Mouse (Mus musculus): ENCODE results near the gene Atp1b1.

The Atp1b1 gene

DNA sequence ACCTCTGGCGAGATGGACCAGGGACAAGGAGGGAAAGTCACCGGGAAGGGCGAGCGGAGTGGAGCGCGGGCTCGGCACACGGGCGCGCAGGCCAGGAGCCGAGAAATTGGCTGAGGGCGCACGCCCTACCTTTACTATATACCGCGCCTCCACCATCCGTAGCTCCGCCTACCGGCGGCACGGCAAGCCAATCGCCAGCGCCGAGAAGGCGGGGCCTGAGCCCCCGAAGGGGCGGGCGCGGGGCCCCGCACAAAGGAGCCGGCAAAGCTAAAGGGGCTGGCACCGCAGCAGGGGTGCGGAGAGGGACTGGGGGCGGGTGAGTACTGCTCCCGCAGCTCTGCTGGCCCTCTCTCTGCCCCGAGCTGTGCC lies at the start of gene Atp1b1:
Gene Atp1b1 (minus strand): TSS at position 111 of the 369 bp plus-strand sequence.
- peak; percentile 59 for DNase-seq (ENCODE audit: low read depth)

DNA sequence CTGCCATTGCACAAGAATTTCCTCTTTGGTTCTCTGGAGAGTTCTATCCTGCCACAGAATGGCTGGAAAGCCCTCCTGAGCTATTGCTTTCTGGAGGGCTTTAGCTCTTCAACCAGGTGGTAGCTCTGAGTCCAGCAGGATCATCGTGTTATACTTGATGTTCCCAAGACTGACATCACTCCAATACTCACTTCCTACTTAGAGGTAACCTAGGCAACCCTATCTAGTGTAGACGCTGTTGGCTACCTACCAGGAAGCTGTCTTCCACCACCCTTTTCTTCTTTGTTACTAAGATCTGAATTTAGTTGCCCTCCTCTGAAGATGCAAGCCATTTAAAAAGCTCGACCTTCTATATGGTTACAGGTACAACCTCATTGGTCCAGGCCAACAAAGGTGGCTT lies 46.9 kb upstream of the Atp1b1 start:
- no peak for DNase-seq (ENCODE audit: low read depth)

DNA sequence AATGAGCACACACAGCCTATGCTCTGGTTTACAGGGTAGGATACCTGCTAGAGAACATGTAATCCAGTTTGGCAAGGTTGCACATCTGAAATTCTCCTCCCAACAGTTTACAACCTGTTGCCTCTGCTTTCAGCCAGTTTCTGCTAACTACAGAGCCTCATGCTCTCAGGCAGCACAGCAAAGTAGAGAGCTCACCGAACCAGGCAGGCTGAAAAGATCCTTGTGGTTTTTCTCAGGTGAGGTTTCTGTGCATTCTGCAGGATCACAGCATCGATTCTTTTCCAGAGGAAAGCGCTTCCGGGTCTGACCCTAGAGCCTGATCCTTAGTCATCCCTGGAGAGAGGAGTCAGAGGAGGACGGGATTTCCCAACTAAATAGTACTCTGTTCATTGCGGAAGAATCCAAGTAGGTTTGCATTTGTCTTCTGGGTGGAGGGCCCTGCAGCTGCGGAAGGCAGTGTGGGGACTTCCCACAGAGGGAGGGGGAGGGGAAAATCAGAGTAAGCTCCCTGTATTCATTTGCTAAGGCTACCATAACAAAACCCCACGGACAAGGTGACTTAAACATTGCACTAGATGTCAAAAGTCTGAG lies 45.1 kb upstream of the Atp1b1 start:
- no peak for DNase-seq (ENCODE audit: low read depth)

DNA sequence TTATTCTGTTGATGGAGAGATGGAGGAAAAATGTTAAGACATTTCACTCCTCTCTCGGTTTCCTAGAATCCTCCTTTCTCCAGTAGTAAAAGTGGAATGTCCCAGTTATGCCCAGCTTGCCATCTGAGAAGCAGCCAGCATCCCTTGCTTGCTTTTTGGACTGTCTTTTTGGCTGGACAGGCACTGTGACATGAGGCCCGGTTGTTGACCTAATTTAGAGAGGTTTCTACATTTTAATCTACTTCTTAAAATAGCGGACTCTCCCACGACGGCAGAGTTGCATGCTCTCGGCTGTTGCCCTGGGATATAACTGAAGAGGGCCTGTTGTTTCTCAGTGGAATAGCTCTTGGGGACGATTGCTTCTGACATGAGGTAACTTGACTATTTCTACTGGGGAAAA lies 44.1 kb upstream of the Atp1b1 start:
- no peak for DNase-seq (ENCODE audit: low read depth)

DNA sequence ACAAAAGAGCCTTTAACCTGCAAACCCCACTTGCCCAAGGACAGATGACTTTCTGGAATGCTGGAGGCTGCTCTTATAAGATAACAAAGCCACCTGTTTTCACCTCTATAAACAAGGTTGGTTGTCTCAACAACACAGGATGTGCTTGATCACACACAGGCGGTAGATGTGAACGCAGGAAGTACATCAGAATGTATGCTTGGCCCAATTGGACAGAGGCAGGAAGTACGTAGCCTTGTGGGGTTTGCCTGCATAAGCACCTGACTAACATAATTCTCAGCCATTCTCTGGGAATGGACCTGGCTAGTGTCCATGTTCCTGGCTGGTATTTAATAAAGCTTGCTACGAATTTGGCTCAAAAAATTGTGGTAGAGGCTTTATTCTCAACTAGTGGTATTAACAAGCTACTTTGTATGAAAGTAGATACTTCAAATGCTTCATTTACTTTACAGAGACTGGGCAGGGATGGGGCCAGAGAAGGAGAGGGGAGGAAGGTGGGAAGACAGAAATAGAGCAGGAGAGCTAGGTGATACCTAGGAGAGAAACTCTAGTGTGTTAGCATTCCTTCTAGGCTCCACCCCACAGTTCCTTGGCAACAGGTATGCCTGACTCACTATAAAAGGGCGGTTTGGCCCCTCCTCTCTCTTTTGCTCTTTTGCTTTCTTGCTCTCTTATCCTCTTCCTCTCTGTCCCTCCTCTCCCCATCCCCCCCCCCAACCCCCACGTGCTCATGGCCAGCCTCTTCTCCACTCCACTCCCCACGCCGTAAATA lies 36.8 kb upstream of the Atp1b1 start:
- DNase-seq (ENCODE audit: low read depth), result no peak

DNA sequence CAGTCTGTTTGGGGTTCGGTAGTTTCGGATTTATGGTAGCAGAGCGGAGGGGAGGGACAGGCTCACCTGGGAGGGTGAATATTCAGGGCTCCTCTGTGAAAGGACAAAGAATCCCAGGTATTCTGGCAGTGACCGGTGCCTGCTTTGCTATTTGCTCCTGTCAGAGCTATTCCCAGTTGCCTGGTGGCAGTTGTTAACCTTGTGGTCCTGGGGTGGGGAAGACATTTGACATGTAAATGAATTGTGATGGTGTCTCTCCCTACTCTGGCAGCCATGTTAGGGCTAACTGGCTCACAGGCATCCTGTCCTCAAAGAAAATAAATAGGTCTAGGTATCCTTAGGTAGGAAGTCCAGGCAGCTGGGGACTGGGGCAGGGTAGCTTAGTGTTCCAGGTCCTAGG lies 36.1 kb upstream of the Atp1b1 start:
- no peak for DNase-seq (ENCODE audit: low read depth)

DNA sequence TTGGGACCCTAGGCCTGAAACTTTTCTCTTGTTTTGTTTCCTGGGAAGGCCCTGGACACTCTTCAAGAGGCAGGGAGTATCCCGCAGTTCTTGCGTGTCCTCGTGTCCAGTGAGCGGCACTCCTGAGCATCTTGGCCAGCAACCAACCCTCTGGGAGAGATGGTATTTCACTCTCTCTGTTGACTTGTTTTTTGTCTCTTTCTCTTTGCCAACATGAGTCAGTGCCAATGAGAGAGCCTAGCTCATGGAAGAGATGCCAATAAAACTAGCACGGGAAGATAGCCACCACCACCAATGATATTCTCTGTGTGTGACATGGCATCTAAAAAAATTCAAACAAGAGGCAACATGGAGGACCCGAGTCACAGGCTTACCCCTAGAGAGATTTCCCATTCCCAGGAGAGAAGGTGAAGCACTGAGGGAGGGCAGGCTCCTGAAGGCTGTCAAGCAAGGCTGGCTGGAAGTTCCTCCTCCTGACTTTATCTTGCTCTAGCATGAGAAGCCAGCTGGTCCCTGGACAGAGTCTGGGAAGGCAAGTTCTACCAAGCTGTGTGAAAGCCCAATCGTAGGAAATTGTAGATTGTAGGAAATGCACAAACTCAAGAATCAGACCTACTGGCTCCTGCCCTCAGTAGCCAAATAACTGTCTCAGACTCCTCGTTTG lies 35.0 kb upstream of the Atp1b1 start:
- DNase-seq (ENCODE audit: low read depth), result no peak

DNA sequence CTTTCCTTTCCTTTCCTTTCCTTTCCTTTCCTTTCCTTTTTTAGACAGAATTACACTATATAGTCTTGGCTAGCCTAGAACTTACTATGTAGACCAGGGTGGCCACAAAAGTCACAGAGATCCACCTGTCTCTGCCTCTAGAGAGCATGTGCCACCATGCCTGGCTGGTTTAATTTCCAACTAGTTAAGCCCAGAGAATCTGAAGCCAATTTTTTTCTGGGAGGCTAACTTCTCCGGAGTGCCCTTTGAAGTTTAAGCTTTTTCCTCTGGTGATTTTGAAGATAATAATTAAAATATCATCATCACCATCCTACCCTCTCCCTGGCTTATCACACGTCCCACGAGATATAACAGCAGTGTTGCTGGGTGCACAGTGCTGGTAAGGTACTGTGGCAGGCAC lies 34.3 kb upstream of the Atp1b1 start:
- DNase-seq (ENCODE audit: low read depth), result no peak

DNA sequence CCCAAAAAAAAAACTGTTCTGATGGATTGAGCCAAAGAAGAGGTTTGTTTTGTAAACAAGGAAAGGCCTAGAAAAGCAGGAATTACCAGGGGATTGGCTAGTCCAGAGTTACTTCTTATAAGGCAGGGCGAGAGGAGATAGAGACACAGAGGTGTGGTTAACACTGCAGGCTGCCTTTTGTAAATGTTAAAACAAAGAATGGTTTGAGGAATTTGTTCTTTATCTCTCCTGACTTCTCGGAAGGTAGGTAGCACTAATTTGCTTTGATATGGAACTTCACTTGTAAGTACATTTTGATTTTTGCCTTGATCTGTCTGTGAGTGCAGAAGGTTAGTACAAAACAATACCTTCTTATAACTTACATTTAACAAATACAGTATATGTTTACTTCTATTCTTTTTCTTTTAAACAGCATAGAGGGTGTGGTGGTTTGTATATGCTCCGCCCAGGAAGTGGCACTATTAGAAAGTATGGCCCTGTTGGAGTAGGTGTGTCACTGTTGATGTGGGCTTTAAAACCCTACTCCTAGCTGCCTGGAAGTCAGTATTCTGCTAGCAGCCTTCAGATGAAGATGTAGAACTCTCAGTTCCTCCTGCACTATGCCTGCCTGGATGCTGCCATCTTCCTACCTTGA lies 31.9 kb upstream of the Atp1b1 start:
- DNase-seq (ENCODE audit: low read depth), result no peak

DNA sequence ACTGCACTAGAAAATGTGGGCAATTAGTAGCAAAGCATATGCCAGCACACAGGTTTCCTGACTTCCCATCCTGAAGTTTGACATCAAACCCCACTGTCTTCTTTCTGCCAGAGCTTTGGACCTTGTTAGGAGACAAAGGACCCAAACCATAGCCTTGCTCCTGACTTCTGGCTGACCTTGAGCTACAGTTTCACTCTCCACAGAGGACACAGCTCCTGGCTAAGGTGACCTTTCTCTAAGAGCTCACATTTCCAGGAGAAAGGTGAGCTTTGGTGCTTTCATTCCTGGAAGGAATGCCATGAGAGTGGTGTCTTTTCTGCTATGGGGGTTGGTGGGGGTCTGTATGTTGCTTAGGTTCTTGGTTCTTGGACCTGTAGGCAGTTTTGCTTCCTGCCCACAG lies 25.6 kb upstream of the Atp1b1 start:
- no peak for DNase-seq (ENCODE audit: low read depth)

DNA sequence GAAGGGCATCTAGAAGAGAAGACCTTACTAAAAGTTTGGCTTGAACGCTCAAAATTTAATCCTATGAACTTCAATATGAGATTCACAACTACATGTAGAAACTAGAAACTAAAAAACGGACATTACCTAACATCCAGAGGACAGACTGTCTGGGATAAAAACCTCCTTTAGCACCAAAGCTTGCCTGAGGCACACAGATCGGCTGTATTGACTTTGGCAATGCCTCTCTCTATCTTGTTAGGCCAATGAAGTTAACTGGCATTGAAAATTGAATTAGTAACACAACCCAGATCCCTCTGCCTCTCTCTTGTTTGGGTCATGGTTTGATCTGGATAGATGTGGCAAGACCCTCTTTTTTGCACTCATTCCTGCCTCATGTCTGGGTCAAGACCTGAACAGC lies 24.7 kb upstream of the Atp1b1 start:
- DNase-seq (ENCODE audit: low read depth), result no peak

DNA sequence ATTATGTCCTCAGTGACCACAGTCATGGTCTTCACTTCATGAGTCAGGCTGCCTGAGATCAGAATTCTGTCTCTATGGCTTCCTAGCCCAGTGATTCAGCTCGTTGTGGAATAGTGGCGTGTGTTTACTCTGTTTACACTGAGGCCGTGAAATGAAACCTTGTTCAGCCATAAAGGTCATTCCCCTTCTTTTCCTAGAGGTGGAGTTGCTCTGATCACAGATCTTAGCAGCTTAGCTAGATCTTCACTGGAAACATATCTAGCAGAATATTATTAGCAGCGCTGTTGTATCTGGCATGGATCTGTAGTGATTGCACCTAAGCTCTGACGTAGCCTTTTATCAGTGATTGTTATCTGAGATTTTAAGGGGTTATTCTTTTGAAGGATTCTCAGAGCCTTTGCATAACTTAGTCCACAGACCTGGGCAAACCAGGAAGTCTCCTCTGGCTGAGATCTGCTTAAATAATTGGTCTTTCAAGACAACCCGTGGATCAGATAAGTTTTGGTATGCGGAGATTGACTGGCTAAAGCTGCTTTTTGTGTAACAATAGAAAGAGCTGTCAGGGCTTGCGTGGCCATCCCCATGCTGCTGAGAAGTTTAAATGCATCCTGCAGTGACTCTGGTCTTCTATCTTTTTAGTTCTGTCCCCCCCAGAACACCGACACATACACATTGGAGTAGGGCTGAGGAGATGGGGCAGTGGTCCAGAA lies 23.6 kb upstream of the Atp1b1 start:
- no peak for DNase-seq (ENCODE audit: low read depth)

DNA sequence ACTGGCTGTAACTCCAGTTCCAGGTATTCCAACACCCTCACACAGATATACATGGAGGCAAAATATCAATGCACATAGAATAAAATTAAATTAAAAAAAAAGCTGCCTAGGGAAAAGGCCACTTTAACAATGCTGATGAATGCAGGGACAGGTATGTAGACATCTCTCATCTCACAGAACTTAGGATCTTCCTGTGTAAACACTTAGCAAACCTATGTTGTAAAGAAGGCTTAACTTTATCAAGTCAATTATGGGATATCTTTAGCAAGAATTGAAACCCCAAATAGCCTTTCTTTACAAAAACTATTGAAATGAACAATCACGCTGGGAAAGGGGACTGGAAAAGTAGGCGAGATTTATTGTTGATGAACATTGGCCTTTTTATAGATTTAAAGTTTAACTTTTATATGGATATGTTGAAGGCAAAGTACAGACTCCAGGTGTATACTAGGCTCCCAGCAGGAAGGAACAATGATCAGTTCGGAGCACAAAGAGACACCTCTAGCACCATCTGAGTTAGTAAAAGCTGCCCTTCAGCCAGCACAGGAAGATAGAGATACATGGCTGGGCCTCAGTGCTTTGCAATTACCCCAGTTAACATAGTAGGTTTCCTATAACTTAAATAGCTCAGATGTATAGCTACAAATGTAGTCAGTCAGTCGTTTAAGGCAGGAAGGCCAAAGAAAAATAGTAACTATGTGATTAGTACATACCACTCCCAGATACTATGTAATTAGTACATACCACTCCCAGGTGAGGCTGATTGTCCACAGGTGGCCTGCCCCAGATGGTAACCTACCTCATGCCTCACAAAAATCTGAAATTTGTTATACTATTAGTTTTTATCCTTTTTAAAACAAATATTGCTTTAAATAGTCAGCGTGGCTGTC lies 22.8 kb upstream of the Atp1b1 start:
- DNase-seq (ENCODE audit: low read depth), result no peak

DNA sequence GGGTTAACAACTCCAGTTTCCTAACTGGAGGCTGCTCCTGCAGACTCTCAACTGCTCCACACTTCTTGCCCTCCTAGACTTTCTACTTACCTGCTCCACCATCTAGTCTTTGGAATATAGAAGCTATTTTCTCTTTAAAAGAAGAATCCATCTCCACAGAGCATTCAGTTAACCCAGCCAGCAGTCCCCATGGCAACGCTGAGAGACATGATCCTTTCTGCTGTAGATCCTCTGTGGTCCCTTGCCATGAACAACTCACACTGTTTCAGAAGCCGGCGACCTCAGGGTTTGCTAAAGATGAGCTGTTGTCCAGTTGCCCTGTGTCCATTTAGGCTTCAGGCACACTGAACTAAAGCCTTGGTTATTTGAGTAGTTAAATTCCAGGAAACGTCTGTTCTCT lies 17.7 kb upstream of the Atp1b1 start:
- no peak for DNase-seq (ENCODE audit: low read depth)

DNA sequence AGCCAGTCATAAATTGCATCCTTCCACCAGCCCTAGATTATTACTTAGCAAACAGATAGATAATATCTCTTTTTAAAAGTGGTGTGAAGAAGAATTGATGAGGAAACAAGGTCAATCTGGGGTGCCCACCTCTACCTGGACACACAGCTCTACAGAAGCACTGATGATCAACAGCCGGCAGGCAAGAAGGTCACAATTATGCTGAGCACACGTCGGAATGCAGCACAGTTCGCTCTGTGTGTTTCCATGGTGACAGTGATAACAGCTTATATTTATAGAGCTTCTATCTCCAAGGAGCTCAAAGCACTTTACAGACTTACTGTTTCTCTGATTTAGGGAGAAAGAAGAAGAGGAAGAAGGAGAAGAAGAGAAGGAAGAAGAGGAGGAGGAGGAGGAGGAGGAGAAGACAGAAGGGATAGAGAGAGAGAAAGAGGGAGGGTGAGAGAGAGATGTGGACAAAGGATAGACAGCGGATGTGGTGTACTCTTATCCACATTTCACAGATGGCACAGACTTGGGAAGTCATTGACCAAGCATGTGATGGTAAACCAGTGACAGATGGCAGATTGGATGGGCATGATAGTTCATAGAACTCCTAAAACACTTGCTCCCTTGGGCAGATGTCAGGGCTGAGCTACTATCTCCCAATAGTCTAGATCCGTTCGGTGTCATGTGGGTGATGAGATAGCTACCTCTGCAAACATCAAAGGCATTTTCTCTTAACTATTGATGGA lies 16.8 kb upstream of the Atp1b1 start:
- no peak for DNase-seq (ENCODE audit: low read depth)

DNA sequence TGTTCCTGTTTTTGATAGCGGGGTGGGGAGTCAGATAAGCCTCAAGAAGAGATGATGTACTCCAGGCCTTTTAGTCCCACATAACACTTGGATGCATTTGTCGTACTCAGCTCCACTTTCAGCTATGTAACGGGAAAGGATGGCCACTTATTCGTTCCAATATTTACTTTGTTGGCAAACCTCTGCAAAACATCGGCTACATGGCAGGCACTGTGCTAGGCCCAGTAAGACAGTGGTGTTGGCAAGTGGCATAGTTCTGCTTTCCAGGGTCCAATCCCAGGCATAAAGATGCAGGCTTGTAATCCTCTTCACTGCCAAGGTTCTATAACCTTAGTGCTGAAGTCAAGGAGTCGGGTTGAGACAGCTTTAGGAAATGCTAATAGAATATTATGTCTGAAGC lies 16.2 kb upstream of the Atp1b1 start:
- DNase-seq (ENCODE audit: low read depth), result no peak

DNA sequence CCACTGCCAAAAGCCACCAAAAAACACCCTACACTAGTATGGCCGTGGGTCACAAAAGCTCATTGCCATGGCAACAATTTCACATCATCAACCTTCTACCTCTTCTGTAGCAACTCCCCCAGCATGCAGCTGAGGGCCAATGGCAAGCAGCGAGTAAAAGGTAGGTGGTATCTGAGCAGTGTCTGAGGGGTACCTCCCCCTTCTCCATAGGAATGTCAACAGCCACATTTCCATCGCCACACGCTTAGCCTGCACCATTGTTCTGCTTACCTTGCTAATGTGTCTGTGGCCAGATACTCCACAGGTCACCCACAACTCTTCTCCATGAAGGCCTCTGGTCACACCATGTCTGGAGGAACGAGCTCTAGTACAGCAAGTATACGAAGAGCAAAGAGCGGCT lies 15.2 kb upstream of the Atp1b1 start:
- DNase-seq (ENCODE audit: low read depth), result no peak

DNA sequence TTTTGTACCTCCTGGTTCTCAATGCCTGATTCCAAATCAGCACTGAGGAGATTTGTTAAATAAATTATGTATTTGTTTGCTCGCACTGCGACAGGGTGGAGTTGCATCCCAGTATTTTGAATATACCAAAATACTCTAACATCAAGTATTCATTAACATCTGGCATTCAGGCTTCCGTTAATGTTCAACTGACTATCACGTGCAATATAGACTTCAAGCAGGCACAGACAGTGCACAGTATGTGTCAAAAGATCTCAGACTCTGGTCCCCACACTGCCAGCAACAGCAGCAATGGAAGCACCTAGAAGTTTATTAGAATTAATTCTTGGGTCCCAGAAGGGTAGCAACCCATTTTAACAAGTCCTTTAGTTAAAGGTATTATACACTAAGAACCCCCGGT lies 13.5 kb upstream of the Atp1b1 start:
- DNase-seq (ENCODE audit: low read depth), result no peak

DNA sequence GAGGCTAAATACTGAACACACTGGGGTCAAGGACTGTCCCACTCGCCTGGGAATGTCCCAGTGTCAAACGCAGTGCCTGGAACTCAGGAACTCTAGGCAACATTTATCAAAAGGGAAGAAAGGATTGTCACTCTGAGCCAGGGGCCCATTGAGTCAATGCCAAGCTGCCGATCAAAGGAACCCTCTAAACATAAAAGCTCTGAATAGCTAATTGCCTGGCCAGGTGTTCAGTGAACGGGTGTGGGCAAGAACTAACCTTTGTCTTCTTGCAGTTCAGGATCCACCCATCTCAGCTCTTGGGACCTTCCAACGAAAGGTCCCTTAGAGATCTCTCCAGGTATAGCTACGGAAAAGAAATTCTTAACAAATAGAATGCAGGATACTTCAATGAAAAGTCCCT lies 12.8 kb upstream of the Atp1b1 start:
- DNase-seq (ENCODE audit: low read depth), result no peak

DNA sequence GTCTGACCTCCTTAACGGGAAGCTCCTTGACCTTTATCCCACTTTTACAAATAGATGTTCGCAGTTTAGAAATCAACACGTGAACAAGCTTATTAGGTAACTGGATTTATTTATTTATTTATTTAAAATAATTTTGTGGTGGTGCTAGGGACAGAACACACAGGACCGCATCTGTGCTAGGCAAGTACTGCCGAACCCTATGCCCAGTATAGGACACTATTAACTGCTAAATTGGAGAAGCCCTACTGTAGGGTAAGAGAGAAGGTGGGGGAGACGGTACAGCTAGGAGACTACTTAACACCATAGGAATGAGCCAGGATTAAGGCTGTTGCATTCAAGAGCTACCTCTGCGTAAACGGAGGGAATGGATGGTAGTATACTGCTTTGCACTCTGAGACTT lies 10.2 kb upstream of the Atp1b1 start:
- no peak for DNase-seq (ENCODE audit: low read depth)

DNA sequence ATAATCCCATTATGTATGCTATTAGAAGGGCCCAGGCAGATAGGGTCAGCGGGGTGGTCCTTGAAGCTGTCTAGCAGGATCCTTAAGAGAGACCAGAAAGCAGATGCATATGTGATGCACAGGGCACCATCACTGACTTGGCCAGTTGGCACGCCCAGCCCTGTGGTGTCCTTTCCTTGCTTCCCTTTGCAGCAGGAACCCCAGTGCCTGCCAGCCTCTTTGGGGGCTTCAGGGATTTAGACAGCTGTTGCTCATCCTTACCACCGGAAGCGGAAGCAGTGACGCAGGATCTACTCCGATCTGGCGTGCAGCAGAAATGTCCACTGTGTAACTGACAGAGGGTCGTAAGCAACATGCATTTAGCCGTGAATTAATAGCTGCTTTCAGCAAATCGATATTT lies 9.3 kb upstream of the Atp1b1 start:
- DNase-seq (ENCODE audit: low read depth), result no peak
